Mouse (Mus musculus) retina, adult 2 months (tissue): ENCODE results near the gene Twf1.
A peak's percentile ranks its signal among the peaks of the same experiment; 100 is the strongest.

ENCODE experiments used
- DNase-seq: peaks from one replicate; pipeline ENCODE4 v3.0.0-alpha.2; 2012; ENCODE audit warnings: low read depth, low spot score

The Twf1 gene

DNA sequence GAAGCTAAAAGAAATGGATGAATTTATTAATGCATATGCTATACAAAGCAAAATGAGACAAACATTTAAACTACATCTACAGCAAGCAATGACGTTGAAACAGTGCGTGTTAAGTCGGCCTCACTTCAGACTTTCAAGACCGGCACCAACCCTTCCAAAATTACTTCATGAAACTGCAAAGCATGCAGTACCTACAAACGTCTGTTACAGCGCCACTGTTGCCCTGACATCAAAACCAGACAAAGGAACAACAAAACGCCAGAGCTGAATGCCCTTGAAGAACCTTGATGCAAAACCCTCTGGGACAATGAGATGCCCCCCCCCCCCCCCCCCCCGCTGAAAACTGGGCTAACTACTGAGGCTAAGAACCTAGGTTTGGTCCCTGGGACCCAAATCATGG, 16.9 kb downstream of the Twf1 start:
- DNase-seq = no peak

DNA sequence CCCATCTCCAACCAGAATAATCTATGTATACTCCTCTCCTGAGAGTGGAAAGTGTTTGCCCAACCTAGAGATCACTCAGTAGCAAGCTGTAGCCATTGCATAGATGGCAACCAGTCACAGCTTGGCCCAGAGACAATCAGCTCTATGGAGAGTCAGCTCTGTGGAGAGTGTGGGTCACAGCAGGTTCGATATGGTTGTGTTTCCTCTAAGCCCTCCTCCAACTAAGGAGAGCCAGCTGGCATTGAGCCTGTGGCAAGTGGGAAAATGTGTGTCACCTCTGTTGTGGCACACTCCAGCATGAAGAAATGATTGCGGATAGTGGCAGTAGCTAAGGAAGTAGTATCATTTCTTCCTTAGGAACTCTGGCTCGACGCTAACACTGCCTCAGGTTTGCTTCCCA, 18.2 kb downstream of the Twf1 start:
- DNase-seq = no peak

DNA sequence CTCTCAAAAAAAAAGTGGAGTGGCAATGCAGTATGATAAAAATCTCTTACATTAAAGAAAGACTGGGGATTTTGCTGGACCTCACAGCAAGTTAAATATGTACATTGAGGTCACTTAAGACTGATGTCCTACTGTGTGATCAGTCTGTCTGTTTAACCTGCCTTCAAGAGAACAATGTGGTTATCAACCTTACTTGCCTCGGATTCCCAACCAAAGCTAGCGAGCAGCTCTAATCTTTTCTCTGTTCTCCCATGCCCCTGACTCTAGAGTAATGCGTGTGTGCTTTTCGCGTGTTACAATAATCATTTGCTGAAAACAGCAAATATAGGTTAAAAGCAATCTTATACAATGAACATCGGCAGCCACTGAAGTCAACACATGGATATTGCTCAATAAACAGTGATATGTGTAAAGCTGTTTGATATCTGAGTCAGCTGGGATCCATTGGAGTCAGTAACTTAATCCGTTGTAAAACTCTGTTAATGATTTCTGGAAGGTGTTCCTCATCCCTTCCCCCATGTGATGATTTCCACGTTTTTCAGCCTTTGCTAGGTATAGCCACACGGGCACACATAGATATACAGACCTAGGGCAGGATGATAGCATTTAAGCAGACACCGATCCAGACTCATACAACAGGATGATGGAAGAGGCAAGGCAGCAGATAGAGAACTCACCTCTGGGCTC, 21.1 kb downstream of the Twf1 start:
- no peak for DNase-seq

DNA sequence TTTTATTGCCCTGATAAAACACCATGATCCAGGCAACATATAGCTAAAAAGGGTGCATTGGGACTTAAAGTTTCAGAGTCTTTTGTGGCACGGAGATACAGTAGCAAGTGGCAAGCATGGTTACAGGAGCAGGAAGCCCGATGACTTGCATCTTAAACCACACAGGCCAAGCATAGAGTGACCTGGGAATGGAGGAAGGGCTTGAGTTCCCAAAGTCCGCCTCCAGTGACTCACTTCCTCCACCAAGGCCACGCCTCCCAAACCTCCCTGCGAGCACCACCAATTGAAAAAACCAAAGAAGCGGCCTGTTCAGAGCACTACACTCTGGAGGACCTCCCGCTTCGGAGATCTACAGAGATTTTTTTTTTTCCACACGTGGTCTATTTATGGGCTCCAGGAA, 23.8 kb downstream of the Twf1 start:
- DNase-seq = no peak

GRCm38 (mm10) chr15:94564909-94565308, 24.8 kb downstream of the Twf1 start:
- no peak for DNase-seq

DNA sequence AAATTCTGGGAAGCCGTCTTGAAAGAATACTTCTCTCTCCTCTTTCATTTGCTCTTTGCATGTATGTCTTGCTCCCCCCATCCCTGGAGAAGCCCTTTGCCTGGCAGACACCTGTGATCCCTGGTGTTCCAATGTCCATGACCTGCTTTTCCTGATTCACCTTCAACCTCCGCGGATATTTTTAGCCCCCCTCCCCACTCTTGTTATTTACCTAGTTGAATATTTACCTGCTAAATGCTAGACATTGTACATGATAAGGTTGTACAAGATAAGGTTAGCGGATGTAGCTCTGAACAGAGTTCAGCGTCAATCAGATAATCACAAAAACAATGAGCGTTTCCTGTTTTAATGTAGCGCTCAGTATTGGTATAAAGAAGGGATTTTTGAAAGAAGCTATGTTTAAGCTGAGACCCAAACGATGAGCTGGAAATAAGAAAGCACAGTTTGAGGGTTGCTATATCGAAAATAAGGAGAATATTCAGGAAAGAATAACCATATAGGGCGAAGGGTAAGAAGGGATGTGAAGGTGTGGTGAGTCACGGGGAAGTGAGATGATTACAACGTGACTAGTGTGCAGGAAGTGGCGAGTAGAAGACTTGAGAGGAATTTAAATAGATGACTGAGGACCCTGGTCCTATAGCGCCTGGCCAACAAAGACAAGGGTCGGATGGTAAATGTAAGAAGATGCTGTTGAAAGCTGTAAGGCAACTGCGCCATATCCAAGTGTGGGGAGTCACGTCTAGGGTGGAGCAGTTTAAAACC, 30.6 kb downstream of the Twf1 start:
- no peak for DNase-seq

GRCm38 (mm10) chr15:94557442-94557841, 32.2 kb downstream of the Twf1 start:
- DNase-seq = peak; percentile 51

DNA sequence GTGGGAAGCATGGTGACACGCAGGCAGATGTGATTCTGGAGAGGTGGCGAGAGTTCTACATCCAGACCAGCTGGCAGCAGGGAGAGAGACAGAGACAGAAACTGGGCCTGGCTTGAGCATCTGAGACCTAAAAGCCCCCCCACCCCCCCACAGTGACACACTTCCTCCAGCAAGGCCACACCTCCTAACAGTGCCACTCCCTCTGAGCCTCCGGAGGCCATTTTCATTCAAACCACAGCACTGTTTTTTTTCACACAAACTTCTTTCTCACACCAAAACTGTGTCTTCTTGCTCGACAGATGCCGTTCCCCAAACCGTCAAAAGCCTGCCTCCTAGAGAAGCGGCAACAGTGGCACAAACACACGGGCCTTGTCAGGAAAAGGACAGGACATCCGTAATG, 36.2 kb downstream of the Twf1 start:
- DNase-seq = no peak

GRCm38 (mm10) chr15:94544844-94545243, 44.8 kb downstream of the Twf1 start:
- no peak for DNase-seq

DNA sequence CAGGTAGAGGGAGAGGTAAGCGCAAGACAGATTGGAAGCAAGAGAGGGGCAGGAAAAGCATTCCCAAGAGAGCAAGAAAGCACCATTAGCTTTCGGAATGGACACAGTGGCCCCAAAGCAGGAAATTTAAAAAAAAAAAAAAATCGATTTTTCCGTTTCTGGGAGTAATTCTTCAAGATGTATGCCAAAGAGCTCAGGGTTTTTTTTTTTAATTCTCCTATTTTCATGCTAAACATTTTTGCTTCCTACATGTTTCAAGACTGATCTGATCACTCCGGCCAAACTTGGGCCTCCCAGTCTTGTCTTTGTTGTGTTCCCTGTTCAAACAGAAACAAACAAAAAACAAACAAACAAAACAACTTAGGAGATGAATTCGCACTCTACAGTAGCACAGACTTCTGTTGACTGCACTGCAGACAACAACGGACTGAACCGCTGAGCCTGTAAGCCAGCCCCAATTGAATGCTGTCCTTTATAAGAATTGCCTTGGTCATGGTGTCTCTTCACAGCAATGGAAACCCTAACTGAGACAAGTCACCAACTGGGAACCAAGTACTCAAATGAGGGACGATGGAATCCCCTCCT, 45.5 kb downstream of the Twf1 start:
- DNase-seq = no peak

- peak; percentile 90 for DNase-seq
Measured at GRCm38 (mm10) chr15:94543409-94544051, 46.2 kb downstream of the Twf1 start, which contains the start of the genes Pus7l and Irak4. Gene Pus7l (minus strand): TSS chr15:94543547. Gene Irak4 (plus strand): TSS chr15:94543643.

DNA sequence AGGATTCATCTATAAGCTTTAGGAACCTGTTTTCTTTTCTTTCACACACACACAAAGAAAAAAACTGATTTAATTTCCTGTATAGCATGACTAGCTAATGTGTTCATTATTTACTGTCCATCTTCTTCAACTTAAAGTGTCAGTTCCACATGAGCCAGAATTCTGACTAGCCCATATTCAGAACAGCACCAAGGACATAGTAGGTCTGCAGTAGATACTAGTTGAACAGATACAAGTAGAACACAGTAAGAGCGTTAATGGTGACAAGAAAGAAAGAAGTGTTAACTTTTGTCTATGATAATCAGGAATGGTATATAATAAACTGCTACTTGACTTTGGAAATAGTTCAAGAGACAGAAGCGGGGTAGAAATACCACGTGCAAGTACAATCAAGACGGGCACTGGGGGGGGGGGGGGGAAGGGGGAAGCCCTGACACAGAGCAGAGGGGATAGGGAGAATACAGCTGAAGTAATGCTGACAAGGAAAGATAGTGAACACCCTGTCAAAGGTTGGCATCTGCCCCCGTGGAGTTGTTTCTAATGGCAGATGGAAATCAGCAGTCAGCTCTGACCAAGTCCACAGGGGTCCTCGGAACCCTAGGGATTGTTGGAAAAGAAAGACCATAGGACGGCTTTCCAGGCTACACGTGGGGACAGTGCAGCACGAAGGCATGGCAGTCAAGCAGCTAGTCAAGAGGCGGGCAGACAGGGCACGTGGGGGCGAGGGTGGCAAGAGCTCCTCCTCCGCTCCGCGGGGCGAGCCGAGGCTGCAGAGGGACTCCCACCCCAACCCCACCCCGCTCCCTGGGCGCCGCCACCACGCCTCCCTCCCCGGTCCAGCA, 46.9 kb downstream of the Twf1 start:
- DNase-seq = no peak

GRCm38 (mm10) chr15:94539296-94539695, 50.4 kb downstream of the Twf1 start:
- no peak for DNase-seq

GRCm38 (mm10) chr15:94535521-94535920, 54.2 kb downstream of the Twf1 start:
- DNase-seq = no peak

DNA sequence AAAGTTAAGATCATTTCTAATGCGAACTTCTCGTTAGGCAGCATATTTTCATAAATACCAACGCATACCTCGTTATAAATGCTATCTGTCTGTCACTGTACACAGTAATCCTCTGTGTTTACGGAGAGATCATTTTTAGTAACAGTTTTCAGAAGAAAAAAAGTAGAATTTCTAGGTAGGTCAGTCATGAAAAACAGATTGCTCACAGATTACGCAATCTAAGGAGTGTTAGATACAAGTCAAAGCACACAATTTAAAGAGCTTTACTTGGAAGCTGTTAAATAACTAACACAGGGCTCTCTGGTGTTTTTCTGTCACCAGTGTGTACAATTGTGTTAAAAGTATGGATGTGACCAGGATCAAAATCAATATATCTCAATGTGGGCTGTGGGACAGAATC, 56.7 kb downstream of the Twf1 start:
- DNase-seq = no peak

GRCm38 (mm10) chr15:94532306-94532705, 57.4 kb downstream of the Twf1 start:
- no peak for DNase-seq

- no peak for DNase-seq
Measured at GRCm38 (mm10) chr15:94530519-94530918, 59.2 kb downstream of the Twf1 start.
